Mouse (Mus musculus) forebrain, embryonic 12.5 days (tissue): Measurements from ENCODE around the gene Dctn1. TPM values are rescaled to one million over a fixed set of nuclear protein-coding genes. Genes with fewer than 3 reads are reported as not detected.

Experiments used
- ATAC-seq: fragments of 200-750 bp; cut with Nextera tagmentation; 2 replicates; pipeline ENCODE4 v1.8.0; 2017; ENCODE audit warnings: moderate TSS enrichment; ENCODE audit not compliant: low FRiP score
- H3K27ac ChIP-seq: fragments of 300-500 bp; sonication (generic); 2 replicates; pipeline ENCODE4 v1.5.1; 2016; ENCODE audit warnings: mild to moderate bottlenecking
- H3K27me3 ChIP-seq: fragments of 300-500 bp; sonication (generic); 2 replicates; pipeline ENCODE4 v1.6.1; 2016; ENCODE audit warnings: mild to moderate bottlenecking
- H3K36me3 ChIP-seq: fragments of 300-500 bp; sonication (generic); replicated peaks from 2 replicates; pipeline ENCODE4 v1.6.1; 2016; ENCODE audit warnings: mild to moderate bottlenecking
- H3K4me1 ChIP-seq: fragments of 300-500 bp; sonication (generic); 2 replicates; pipeline ENCODE4 v1.6.1; 2016
- H3K4me2 ChIP-seq: fragments of 300-500 bp; sonication (generic); 2 replicates; pipeline ENCODE4 v1.6.1; 2016; ENCODE audit warnings: mild to moderate bottlenecking, moderate library complexity
- H3K4me3 ChIP-seq: fragments of 300-500 bp; sonication (generic); replicated peaks from 2 replicates; pipeline ENCODE4 v1.5.1; 2016; ENCODE audit warnings: mild to moderate bottlenecking
- H3K9ac ChIP-seq: fragments of 300-500 bp; sonication (generic); 2 replicates; pipeline ENCODE4 v1.6.1; 2016; ENCODE audit warnings: mild to moderate bottlenecking
- H3K9me3 ChIP-seq: fragments of 300-500 bp; sonication (generic); 2 replicates; pipeline ENCODE4 v1.6.1; 2016
- WGBS: fragments of 180-500 bp; shearing (Covaris S2); methylation state at CpG from one replicate; pipeline ENCODE4 v1.1.7; 2016; 5-methylcytosine and 5-hydroxymethylcytosine counted together
- polyA plus RNA-seq: library from polyadenylated mRNA; unstranded; fragments of >200 nt; fragmentation: Nextera tagmentation; extraction: Ambion mirVana; gene quantifications from 2 replicates; pipeline ENCODE4 v1.2.1, GENCODE M21; 2016

The Dctn1 gene
- 128 and 137 TPM in 2 replicates for polyA plus RNA-seq

DNA sequence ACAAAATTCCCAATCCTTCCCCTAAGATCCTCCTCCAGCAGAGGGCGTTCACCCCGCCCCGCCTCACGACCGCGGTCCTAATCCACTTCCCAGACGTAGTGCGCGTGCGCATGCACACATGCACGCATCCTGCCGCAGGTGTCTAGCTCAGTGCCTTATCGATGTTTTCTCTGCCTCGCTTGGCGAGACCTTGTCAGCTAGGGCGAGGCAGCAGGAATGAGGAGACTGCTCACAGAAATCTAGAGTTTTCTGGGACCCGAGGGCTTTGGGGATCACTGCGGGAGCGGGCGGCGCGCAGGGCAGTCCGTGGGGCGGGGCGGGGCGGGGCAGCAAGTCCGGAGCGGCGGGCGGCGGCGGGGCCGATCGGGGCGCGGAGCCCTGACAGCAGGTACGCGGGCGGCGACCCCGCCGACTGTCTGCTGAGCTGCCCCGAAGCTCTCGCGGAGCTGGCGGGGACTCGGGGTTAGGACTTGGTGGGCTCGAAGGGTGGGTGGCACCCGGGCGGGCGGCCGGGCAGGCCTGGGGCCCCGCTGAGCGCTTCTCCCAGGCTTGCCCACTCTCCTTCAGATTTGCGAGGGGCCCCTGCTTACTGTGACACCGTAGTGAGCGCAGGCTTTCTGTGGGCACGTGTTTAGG is at the start of gene Dctn1:
TSS of gene Dctn1 (plus strand) at position 314 of the 636 bp plus-strand sequence.
- peak within 1 kb of the TSS; percentile 87 for H3K9ac ChIP-seq
- H3K27me3 ChIP-seq, result peaks cover 28% of the 10 kb centered on the region
- H3K27ac ChIP-seq, result peak within 1 kb of the TSS; percentile 82
- H3K4me1 ChIP-seq, result peaks cover 37% of the 10 kb centered on the region
- peak within 1 kb of the TSS; percentile 79 for H3K4me3 ChIP-seq
- WGBS, result under 1% methylated on average over 58 of the region's 58 CpGs
- no peaks in the 10 kb centered on the region for H3K36me3 ChIP-seq
- ATAC-seq, result peak; percentile 89
- H3K9me3 ChIP-seq, result no peaks in the 10 kb centered on the region
- H3K4me2 ChIP-seq, result peak within 1 kb of the TSS; percentile 73

DNA sequence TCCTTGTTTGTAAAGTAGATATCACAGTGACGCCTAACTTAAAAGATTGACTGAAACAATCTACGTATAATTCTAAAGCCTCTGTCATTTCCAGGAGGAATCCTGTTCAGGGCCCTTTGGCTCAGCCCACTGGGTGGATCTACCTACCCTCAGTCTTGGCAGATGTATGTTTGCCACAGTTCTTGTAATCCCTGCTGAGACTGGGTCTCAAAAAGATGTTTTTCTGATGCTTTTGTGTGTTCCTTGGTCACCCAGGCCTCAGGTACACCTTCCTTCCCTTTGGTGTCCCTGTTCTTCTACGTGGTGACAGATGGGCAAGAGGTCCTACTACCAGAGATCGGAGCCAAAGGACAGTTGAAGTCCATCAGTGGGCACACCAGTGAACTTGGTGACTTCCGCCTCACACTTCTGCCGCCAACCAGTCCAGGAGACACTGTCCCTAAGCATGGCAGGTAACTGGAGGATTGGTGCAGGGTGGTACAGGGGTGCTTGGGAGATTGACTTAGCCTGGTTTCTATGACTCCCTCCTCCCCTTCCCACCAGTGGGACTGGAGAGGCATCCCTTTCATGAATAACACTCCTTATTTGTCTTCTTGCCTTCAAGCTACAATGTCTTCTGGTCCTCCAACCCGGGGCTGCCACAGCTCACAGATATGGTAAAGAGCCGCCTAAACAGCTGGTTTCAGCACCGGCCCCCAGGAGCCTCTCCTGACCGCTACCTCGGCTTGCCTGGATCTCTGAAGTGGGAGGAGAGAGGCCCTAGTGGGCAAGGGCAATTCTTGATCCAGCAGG is 49.2 kb upstream of the Dctn1 start:
- Histone ChIP-seq H3K27ac (no peak overlapping the region), H3K4me1 (peaks cover 44% of the 10 kb centered on the region), H3K4me2 (peak overlapping the region; percentile 96), H3K9ac (peak overlapping the region; percentile 92), H3K27me3 (no peaks in the 10 kb centered on the region), H3K4me3 (peak overlapping the region; percentile 83), H3K9me3 (no peaks in the 10 kb centered on the region), H3K36me3 (peaks cover 29% of the 10 kb centered on the region)
- 88% methylated on average over 11 of the region's 11 CpGs for WGBS
- no peak for ATAC-seq

DNA sequence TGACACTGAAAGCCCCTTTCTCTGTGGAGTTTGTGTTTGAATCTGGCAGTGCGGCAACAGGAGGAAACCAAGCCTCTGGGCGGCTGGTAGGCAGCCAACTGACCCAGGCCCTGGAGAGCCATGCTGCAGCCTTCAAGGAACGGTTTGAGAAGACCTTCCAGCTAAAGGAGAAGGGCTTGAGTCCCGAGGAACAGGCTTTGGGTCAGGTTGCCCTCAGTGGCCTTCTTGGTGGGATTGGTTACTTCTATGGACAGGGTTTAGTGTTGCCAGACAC is 48.6 kb upstream of the Dctn1 start:
- H3K9me3 ChIP-seq, result no peaks in the 10 kb centered on the region
- peak overlapping the region; percentile 6; the same call in 1 of the 2 replicates for H3K4me2 ChIP-seq
- H3K4me1 ChIP-seq, result peaks cover 45% of the 10 kb centered on the region
- no peak overlapping the region for H3K27ac ChIP-seq
- H3K9ac ChIP-seq, result no peak overlapping the region
- 91% methylated on average over 4 of the region's 4 CpGs for whole genome bisulfite sequencing
- H3K27me3 ChIP-seq, result no peaks in the 10 kb centered on the region
- H3K36me3 ChIP-seq, result peaks cover 29% of the 10 kb centered on the region
- peak overlapping the region; percentile 83; the same call in 1 of the 2 replicates for H3K4me3 ChIP-seq
- no peak for ATAC-seq

GRCm38 (mm10) chr6:83117616-83118015 is 48.1 kb upstream of the Dctn1 start:
- WGBS, result 91% methylated on average over 13 of the region's 13 CpGs
- Histone ChIP-seq H3K9ac (no peak overlapping the region), H3K27me3 (no peaks in the 10 kb centered on the region), H3K36me3 (peaks cover 29% of the 10 kb centered on the region), H3K4me3 (no peak overlapping the region), H3K4me2 (no peak overlapping the region), H3K27ac (no peak overlapping the region), H3K4me1 (peaks cover 50% of the 10 kb centered on the region), H3K9me3 (no peaks in the 10 kb centered on the region)
- ATAC-seq, result no peak

DNA sequence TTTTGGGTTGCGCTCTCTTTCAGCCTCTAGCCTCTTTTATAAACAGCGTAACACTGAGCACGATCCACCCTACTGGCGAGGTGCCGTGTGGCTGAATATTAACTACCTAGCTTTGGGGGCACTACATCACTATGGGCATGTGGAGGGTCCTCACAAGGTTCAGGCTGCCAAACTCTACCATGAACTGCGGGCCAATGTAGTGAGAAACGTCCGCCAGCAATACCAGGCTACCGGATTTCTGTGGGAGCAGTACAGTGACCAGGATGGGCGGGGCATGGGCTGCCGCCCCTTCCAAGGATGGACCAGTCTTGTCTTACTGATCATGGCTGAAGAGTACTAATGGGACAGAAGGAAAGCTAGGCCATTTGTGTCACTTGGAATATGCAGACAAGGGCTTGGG is 47.4 kb upstream of the Dctn1 start:
- WGBS, result 89% methylated on average over 11 of the region's 11 CpGs
- Histone ChIP-seq H3K9me3 (no peaks in the 10 kb centered on the region), H3K9ac (no peak overlapping the region), H3K36me3 (peaks cover 35% of the 10 kb centered on the region), H3K27ac (peak overlapping the region; percentile 31; the same call in 1 of the 2 replicates), H3K4me1 (peaks cover 57% of the 10 kb centered on the region), H3K4me2 (no peak overlapping the region), H3K4me3 (no peak overlapping the region), H3K27me3 (no peaks in the 10 kb centered on the region)
- no peak for ATAC-seq

DNA sequence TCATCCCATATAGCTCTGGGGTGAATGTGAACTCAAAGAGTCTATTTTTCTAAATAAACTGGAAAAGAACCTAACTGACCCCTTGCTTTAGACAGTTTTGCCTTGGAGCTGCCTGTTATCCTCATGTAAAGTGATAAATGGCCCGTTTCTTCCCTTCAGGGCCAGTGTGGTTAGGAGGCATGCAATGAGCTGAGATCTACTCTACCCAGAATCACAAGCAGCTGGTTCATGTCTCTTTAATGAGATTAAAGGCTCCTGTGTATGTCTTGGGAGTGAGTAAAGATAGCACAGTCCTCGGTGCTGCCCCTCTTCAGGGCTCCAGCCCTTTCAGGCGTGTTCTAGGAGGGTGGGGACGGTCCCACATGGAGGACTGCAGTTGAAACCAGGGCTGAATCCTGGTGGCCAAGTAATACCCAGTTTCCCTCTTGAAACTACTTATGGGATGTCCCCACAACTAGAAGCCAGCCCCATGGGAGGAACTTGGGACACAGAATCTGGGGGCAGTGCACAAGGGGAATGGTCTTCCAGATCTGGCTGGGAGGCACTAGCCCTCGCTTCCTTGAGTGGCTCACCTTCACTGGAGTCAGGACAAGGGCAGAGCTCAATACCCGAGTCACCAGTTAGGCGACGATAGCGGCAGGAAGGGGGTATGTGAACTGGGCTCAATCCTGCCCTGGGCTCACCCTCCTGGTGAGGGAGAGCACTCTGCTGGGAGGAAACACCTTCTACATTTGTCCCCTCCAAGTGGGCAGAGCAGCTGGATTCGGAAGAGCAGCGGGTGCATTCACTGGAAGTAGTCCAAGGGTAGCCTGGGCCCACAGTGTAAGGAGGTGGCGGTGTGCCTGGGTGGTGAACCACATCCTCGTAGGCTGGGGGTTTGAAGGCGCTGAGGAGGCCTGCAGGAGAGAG is 46.6 kb upstream of the Dctn1 start:
- Histone ChIP-seq H3K27me3 (no peaks in the 10 kb centered on the region), H3K36me3 (peaks cover 39% of the 10 kb centered on the region), H3K4me1 (peaks cover 64% of the 10 kb centered on the region), H3K4me2 (no peak overlapping the region), H3K9me3 (no peaks in the 10 kb centered on the region), H3K9ac (0 out of 2 replicates have a peak overlapping the region, but pooled peaks have one; percentile 86), H3K4me3 (no peak overlapping the region; the same call in 1 of the 2 replicates), H3K27ac (0 out of 2 replicates have a peak overlapping the region, but pooled peaks have one; percentile 46)
- WGBS, result 90% methylated on average over 14 of the region's 14 CpGs
- ATAC-seq, result no peak

DNA sequence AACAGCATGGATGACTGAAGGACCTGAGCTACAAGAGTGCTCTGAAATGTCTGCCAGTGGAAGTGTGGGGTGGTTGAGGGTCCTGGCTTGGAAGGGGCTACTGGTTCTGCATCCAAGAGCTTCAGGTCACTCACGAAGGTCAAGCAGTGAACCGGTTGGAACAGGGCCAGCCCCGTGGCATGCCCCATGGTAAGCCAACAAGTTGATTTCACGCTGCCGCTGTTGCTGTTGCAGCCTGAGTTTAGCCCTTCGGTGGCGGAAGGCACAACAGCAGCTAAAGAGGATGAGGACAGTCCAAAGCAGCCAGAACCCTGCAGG is 46.0 kb upstream of the Dctn1 start:
- Histone ChIP-seq H3K4me3 (peak overlapping the region; percentile 79), H3K9me3 (no peaks in the 10 kb centered on the region), H3K4me1 (peaks cover 65% of the 10 kb centered on the region), H3K9ac (peak overlapping the region; percentile 86; the same call in 1 of the 2 replicates), H3K27ac (no peak overlapping the region), H3K4me2 (peak overlapping the region; percentile 94), H3K27me3 (no peaks in the 10 kb centered on the region), H3K36me3 (peaks cover 39% of the 10 kb centered on the region)
- ATAC-seq, result no peak
- WGBS, result 85% methylated on average over 7 of the region's 7 CpGs

DNA sequence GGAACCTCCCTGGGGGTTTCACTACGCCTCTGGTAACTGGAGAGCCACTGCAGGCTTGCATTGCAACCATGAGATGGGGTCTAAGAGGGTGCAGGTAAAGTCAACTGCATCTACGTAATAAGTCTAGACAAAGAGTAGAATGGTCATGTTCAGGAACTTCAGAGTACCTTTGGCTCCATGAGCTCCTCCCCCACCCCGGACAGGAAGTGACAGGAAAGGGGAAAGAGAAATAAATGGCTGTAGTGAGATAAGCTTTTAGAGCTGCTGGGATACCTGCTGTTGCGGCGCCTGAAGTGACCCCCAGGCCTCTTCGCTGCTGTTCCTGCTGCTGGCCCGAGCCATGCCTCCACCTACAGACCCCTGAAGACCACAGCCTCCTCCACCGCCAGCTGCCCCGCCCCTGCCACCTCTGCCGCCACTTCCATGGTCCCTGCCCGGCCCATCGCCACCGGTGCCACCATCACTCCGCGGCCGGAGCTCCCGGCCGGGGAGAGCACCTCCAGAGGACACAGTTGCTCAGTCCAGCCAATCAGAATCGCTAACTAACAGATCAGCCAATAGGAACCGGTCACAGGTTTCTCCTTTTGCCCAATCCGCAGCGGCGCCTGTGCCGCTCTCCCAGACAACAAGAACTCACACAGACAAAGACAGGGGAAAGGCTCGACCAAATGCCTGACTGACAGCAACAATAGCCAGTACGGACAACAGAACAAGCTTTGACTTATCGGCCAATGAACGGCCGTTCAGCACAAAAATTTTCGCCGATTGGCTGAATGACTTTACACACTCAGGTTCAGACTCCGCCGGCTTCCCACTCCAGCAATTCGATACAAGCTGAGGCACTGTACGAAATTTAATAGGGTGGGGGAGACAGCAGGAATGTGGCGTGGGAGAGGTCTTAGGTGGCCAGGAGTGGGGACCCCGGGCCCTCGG is 44.5 kb upstream of the Dctn1 start, which contains the start of gene Wbp1:
TSS of gene Wbp1 (minus strand) at position 630 of the 933 bp plus-strand sequence.
- Histone ChIP-seq H3K9ac (peak within 1 kb of the TSS; percentile 88), H3K27ac (peak within 1 kb of the TSS; percentile 99), H3K27me3 (no peaks in the 10 kb centered on the region), H3K36me3 (peaks cover 39% of the 10 kb centered on the region), H3K4me1 (peaks cover 60% of the 10 kb centered on the region), H3K4me3 (peak within 1 kb of the TSS; percentile 79), H3K9me3 (no peaks in the 10 kb centered on the region), H3K4me2 (peak within 1 kb of the TSS; percentile 94)
- ATAC-seq, result peak; percentile 94
- WGBS, result under 1% methylated on average over 35 of the region's 38 CpGs

DNA sequence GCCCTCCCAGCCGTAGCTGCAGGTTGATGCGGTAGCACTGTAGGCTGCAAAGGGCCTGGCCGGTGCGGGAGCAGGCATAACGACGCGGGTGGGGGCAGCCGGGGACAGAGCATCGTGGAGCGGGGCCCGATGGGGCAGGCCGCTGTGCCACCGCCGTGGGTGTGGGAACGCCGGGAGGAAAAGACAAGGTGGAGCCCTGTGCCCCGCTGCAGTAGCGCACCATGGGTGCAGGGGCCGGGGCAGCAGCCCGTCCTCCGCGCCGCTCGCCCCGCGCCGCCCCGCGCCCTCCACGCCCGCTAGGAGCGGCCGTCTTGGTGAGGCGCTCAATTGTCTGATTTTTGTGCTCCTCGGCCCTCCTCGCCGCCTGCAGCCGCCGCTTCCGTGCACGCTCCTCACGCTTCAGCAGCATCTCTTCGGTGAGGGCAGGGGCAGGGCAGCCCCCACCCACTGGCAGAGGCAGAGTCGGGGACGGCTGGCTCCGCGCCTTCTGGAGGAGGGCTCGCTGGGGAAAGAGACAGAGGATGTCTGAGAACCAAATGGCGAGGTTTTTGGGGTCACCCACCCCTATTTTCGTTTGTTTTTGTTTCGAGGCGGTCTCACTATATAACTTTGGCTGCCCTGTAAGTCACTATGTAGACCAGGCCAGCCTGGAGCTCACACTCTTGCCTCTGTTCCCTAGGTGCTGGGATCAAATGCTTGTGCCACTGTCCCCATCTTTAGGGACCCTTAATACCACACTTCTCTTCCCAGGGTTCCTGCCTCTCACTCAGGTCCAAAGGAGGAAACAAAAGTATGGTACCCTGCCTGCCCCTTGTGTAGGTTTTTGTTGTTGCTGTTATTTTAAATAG is 43.6 kb upstream of the Dctn1 start:
- Histone ChIP-seq H3K4me2 (peak overlapping the region; percentile 94), H3K4me3 (peak overlapping the region; percentile 79), H3K4me1 (peaks cover 52% of the 10 kb centered on the region), H3K27me3 (no peaks in the 10 kb centered on the region), H3K27ac (peak overlapping the region; percentile 99), H3K9ac (peak overlapping the region; percentile 88), H3K9me3 (no peaks in the 10 kb centered on the region), H3K36me3 (peaks cover 38% of the 10 kb centered on the region)
- WGBS, result 2% methylated on average over 38 of the region's 52 CpGs
- ATAC-seq, result no peak; the same call in 1 of the 2 replicates

DNA sequence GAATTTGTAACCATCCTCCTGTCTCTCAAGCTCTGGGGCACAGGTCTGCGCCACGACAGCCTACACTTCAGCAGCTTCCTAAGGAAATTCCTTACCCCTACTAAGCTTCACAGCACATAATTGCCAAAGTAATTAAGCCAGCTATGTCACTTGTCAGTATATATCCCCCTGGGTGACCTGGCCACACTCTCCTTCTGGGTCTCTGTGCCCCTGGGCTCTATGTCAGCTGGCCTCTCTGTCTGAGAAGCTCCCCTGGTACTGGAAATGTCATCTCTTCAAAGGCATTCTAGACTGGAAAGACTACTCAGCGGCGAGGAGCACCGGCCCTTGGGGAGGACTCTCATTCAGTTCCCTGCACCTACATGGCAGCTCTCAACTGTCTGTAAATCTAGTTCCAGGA is 42.8 kb upstream of the Dctn1 start:
- H3K27me3 ChIP-seq, result no peaks in the 10 kb centered on the region
- peak overlapping the region; percentile 88 for H3K9ac ChIP-seq
- H3K9me3 ChIP-seq, result no peaks in the 10 kb centered on the region
- H3K27ac ChIP-seq, result peak overlapping the region; percentile 99
- ATAC-seq, result no peak
- H3K4me1 ChIP-seq, result peaks cover 46% of the 10 kb centered on the region
- H3K36me3 ChIP-seq, result peaks cover 29% of the 10 kb centered on the region
- H3K4me3 ChIP-seq, result peak overlapping the region; percentile 79
- whole genome bisulfite sequencing, result 84% methylated on average over 5 of the region's 5 CpGs
- peak overlapping the region; percentile 94 for H3K4me2 ChIP-seq
